Mouse (Mus musculus): ENCODE measurements at regions not wholly inside any gene's neighbourhood (a gene's known extent, or its start where the extent isn't known, plus 50 kb on each side); places are given as distances from the start of the nearest gene placed in this dataset.

DNA sequence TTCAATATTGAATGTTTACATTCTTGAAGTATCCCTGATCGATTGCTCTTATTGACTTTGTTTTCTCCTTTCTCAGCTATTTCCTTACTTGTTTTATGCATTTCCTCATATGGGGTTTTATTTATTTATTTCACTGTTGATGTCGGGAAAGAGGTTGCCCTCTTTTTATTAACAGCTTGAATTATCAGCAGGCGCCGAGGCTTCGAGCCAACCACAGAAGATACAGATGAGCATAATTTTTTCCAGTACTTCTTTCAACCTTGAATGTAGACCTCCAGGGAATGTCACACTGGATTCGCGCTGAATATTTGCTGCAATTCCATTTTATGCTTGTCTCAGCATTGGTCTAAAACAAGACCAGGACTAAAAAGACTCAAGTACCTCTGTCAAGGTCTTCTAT is 183.4 kb upstream of the Cntn6 start:
- DNase-seq (ENCODE audit: low spot score) = no peak

DNA sequence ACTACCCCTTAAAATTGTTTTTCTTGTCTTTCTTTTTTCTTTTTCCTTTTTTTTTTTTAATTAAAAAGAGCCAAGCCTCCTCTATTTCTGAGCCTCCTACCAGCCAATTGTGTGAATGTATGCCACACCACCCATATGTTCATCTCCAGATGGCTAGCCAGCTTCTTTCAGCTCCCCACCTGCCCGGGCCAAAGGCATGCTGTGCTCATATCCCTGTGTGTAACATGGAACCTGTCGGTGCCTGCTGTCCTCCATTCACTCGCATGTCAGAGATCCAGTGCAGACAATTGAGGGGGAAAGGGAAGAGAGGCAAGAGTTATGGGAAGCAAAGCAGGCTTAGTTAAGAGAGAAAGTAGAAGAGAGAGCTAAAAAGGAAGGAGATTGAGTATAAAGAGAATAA is 179.6 kb upstream of the Cntn6 start:
- peak; percentile 2 for DNase-seq (ENCODE audit: low spot score)

DNA sequence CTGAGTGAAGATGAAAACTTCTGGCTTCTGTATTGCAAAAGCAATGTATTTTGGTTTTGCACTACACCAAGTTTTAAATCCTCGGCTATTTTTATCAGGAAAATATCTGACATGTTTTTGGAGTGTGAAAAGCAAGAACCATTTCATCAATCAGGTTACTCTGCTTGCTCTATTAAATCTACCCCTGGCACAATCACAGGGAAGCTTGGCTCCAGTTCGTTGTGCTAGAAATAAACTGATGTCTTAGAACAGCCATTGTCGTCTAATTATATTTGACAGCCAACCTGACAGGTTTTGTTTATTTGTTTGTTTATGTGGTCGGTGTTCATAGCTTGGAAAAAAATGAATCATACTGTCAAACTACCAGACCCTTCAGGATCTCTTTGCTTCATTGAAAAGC is 174.1 kb upstream of the Cntn6 start:
- DNase-seq (ENCODE audit: low spot score) = no peak

DNA sequence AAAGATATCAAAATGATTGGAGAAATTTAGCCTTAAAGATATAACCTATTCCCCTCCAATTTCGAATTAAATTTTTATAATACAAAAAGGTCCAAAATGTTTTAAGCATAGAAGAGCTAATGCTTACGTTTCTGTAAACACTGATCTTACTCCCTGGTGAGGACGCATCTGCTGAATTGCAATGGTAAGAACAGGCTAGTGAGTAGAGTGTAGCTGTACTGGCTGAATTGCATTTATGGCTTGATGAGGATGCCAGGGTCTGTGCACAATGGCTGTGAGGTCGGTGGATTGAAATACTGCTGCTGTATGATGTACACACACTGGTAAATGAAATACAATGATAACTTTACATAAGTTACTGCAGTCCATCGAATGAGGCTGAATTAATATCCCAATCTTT is 170.4 kb upstream of the Cntn6 start:
- DNase-seq (ENCODE audit: low spot score) = no peak

DNA sequence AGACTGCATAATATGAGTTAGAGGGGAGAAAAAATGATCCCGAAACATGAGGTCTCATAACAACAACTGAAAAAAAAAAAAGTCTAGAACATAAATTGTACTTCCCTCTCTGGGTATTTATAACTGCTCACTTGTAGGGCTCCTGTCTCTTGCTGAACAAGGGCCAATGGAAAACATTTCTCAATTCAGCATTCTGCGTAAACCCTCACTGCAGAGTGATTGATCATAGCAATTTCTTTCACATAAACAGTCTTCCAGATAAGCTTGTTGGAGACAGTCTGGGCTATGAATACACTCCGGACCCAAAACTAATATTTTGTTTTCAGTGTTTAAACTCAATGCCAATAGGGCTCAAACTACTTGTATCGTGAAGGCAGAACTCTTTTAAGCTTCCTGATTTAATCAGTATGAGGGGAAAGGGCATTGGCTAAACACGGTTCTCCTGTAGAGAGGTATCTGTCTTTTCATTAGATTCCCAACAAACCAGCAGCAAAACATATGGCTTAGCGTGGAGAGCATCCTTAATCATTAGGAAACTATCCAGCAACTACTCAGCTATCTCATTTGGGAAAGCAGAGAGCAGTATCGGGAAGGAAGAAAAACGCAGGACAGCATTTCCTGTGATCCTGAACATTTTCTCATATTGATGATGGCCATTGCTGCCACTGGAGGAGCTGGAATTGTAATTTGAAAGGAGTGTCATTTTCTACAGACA is 153.3 kb upstream of the Cntn6 start:
- no peak for DNase-seq (ENCODE audit: low spot score)

DNA sequence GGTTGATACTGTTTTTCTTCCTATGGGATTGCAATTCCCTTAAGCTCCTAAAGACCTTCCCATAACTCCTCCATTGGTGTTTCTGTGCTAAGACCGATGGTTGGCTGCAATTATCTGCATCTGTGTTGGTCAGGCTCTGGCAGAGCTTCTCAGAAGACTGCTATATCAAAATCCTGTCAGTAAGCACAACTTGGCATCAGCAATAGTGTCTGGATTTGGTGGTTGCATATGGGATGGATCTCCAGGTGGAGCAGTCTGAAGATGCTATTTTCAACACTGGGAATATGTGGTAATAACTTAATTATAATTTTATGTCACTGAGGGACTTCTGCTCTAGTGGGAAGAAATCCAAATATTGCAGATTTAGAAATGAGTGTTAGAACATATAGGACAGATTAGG is 148.6 kb upstream of the Cntn6 start:
- DNase-seq (ENCODE audit: low spot score) = no peak

Data from layer of hippocampus, adult 9-10 months (tissue).